Mouse (Mus musculus): ENCODE data around the gene Agpat4. TPM values are rescaled to one million over a fixed set of nuclear protein-coding genes. Genes with fewer than 3 reads are reported as not detected.

The Agpat4 gene
- total RNA-seq (2022) = 10 to 100 TPM; 63.1 to 76.5 (median 71.2) TPM

GRCm38 (mm10) chr17:12118561-12118925 is at the start of gene Agpat4:
Agpat4 (plus strand) TSS chr17:12118704.
- peak; percentile 35 to 48 for DNase-seq (ENCODE audit: low spot score in 2 of 2)

DNA sequence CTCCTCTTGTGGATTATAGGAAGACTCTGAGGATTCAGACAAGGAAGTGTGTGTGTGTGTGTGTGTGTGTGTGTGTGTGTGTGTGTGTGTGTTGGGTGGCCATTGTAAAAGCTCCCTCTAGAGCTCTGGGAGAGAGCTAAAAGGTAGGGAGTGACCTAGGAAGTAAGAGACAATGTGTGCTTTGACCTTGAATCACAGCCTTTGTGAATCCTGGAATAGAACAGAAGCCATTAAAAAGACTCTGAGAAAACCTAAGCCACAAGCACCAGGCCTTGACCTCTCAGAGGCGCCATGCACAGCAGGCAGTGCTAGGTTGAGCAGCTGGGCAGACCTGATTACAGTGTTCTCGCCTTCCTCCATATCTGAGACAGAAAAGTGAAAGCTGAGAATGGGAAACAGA is 41.7 kb upstream of the Agpat4 start:
- no peak for DNase-seq (ENCODE audit: low spot score in 2 of 2)

DNA sequence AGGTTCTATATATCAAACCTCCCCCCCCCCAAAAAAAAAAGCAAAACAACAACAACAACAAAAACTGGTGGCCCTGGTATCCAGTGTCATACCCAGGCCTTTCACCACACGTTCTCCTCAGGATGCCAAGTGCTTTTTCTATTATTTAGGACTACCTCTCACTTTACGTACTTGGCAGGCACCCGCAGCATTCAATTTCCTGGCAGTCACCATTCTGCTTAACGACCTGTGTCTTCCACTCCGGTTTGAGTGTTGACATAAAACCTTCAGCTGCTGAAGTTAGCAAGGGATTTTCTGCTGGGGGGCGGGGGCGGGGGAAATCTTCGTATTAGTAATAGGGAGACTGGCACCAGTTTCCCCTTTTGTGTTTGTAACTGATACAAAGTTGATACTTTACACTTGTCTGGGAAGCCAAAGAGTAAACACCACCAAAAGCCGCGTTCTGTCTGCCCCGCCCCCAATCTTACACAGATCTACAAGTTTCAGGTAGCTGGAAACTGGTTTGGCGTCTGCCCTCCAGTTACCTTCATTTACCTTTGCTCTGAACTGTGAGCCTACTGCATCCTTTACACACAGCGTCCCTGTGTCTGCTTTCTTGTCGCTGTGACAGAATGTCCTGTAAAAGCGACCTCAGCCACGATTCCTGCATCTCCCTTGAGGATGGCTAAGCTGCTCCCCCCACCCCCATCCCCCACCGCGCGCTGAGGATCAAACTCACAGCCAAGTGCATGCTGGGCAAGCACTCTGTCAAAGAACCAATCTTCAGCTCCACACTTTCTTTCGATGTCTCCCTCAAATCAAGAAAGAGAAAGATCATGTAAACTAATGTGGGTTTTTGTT is 37.6 kb upstream of the Agpat4 start:
- DNase-seq (ENCODE audit: low spot score in 2 of 2) = no peak

GRCm38 (mm10) chr17:12082201-12082600 is 36.3 kb upstream of the Agpat4 start:
- no peak for DNase-seq (ENCODE audit: low spot score in 2 of 2)

DNA sequence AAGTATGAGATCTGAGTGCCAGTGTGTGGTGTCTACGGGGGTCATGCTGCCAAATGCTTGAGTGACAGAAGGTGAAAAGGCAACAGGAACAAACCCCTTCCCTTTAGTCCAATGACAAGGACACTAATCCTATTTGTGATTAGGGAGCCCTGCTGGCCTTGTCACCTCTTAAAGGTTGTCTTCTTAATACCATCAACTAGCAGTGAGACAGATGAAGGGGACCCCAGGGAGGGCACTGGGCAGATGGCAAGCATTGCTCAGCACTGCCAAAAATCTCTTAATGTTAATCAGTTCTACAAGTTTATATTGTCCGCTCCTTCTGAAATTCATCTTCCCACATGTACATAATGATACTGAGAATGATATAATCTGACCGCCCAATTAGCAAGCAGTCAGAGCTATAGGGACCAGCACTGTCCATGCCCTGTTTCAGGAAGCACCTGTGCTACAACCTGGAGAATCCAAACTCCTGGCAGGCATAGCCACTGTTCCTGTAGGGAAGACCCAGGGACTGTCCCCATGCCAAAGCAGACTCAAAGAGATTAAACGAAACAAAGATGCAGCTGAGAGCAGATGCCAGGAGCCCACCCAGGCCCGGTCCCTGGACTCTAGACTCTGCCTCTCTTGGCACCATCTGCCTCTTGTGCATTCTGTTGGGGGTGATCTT is 28.1 kb upstream of the Agpat4 start:
- DNase-seq (ENCODE audit: low spot score in 2 of 2) = no peak

GRCm38 (mm10) chr17:12092901-12093564 is 25.5 kb upstream of the Agpat4 start:
- no peak for DNase-seq (ENCODE audit: low spot score in 2 of 2)

DNA sequence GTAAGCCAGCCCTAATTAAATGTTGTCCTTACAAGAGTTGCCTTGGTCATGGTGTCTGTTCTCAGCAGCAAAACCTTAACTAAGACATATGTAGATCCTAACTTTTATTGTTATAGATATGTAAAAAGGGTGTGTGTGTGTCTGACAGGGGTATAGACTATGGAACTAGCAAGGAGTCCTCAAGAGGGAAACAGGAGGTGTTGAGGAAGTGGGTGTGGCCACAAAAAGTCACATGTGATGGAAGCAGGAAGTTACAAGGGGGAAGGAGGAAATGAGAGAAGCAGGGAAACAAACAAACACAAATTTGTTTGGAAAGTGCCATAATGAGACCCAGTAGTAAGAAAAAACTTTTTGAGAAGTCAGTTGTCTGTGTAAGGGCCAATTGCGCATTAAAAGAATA is 24.5 kb upstream of the Agpat4 start:
- DNase-seq (ENCODE audit: low spot score in 2 of 2) = no peak

- DNase-seq (ENCODE audit: low spot score in 2 of 2) = peak; percentile 12 to 27
These were observed 23.5 kb upstream of the Agpat4 start for GRCm38 (mm10) chr17:12094827-12095590.

DNA sequence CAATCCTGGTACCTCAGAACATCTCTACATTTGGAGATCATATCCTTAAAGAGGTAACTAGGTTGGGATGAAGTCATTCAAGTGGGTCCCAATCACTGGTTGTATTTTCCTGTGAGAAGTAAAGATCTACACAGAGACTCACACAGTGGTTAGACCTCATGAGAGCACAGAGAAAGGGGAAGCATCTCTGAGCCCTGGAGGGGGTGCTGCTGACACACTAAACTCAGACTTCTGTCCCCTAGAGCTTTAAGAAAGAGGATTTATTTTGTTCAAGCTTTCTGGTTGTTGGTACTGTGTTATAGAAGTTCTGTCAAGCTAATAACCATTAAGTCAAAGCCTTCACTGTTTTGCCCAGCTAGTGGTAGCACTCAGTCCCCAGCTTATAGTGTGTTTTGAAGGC is 19.1 kb upstream of the Agpat4 start:
- no peak for DNase-seq (ENCODE audit: low spot score in 2 of 2)

- DNase-seq (ENCODE audit: low spot score in 2 of 2) = no peak
These were observed 16.2 kb upstream of the Agpat4 start for GRCm38 (mm10) chr17:12102326-12102725.

- DNase-seq (ENCODE audit: low spot score in 2 of 2) = no peak
These were observed 14.7 kb upstream of the Agpat4 start for GRCm38 (mm10) chr17:12103781-12104180.

GRCm38 (mm10) chr17:12104245-12104644 is 14.3 kb upstream of the Agpat4 start:
- DNase-seq (ENCODE audit: low spot score in 2 of 2) = no peak

DNA sequence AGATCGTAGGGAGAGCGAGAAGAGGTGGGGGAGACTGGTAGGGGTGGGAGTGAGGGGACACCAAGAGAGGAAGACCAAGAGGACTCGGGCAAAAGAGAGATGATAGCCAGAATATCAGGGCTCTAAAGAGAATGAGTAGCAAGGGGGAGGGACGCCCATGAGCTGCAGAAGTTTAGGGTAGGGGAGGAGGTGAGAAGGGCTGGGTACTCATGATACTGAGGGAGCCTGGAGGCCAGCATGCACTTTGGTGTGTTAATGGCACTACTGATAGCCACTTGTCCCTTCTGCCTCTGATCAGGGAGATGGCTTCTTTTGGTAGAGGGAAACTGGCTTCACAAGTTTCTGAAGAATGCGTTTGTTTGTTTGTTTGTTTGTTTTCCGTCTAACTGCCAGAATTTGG is 13.8 kb upstream of the Agpat4 start:
- no peak for DNase-seq (ENCODE audit: low spot score in 2 of 2)

- DNase-seq (ENCODE audit: low spot score in 2 of 2) = no peak
These were observed 12.2 kb upstream of the Agpat4 start for GRCm38 (mm10) chr17:12106255-12106654.

DNA sequence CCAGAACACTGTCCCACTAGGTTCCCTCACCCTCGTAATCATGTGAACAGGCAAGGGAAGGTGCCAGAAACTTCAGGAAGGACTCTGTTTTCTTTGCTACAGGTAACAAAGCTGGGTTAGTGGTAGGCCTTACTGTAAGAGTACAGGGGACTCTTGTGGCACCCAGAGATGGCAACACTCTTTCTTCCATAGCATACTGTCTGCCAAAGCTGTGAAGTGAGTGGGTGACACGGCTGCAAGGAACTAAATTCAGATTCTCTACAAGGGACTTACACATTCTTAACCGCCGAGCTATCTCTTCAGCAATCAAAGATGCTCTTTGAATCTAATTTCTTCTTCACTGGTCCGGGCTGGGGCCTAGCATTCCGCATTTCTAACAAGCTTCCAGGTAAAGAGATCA is 4.9 kb upstream of the Agpat4 start:
- DNase-seq (ENCODE audit: low spot score in 2 of 2) = no peak

GRCm38 (mm10) chr17:12115086-12115485 is 3.4 kb upstream of the Agpat4 start:
- DNase-seq (ENCODE audit: low spot score in 2 of 2) = no peak

GRCm38 (mm10) chr17:12118131-12118530 is 373 bp upstream of the Agpat4 start:
- no peak for DNase-seq (ENCODE audit: low spot score in 2 of 2)

- peak; percentile 82 to 87 for DNase-seq (ENCODE audit: low spot score in 2 of 2)
These were observed 580 bp downstream of the Agpat4 start for GRCm38 (mm10) chr17:12118926-12119641.

DNA sequence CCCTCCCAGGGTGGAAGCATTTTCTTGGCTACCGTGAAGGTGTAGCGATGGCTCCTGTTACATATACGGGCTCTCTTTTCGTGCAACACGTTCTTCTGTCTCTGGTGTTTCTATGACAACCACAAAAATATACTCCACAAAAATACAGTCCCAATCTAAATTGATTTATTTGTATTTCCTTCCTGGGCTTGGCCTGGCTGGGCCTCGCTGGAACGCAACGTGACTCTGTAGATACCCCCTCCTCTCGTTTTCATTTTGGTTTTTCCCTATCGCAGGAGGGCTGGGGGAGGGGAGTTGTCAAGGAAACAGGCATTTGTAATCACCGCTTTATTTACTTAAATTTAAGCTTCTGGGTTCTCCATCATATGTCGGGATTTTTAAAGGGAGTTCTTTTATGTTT is 1.2 kb downstream of the Agpat4 start:
- peak in 1 of 2 experiments; percentile 51 for DNase-seq (ENCODE audit: low spot score in 2 of 2)

DNA sequence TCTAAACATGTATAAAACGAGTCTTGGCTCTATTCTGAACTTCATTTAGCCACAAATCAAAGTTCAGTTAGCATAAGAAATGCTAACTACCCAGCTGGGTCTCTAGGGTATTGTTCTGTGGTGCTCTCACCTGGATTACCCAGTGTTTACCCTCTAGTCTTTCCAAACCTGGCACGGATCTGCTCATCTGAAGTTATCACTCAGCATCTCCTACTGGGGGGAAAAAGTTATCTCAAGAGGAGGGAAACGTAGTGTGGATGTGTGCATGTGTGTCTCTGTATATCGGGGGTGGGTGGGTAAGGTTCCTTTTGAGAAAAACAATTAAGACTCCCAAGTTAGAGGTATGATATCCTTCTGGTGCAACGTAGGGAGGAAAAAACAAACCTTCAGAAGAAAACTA is 1.8 kb downstream of the Agpat4 start:
- DNase-seq (ENCODE audit: low spot score in 2 of 2) = no peak

- DNase-seq (ENCODE audit: low spot score in 2 of 2) = no peak
These were observed 2.8 kb downstream of the Agpat4 start for GRCm38 (mm10) chr17:12121226-12121794.
